ENCODE assay signal across 31 mouse cellular contexts in genomic region chr7:48864671-48865458, GRCm38 (mm10). TPM values are rescaled to one million over a fixed set of nuclear protein-coding genes. Genes with fewer than 3 reads are reported as not detected.
DNase-seq lines count a peak whose midpoint lies in the region; ATAC-seq and TF ChIP-seq lines count a peak whose summit lies in the region.
"Had no signal": no experiment of that assay in that cellular context is flagged by ENCODE, and none has a peak within 500 bp of the region (broad histone marks: within the 10 kb centered on the region; RNA-seq: fewer than 3 reads in every experiment).

No protein-coding gene starts in this region.

- intact Hi-C loops in gastrocnemius, postnatal 14 days (cut with DNase I; ENCODE audit: low total_unique reads), result no loop called here

- H3K9ac ChIP-seq in liver, embryonic 15.5 days, result no peak overlapping the region
- H3K9ac ChIP-seq: embryonic facial prominence, embryonic 12.5 days; forebrain, embryonic 12.5 days; heart, embryonic 13.5 days; hindbrain, embryonic 12.5 days; kidney, embryonic 15.5 days; limb, embryonic 13.5 days; lung, embryonic 14.5 days had no signal

- H3K27ac ChIP-seq in liver, embryonic 15.5 days (replicated peaks), result no peak overlapping the region; the same call in 1 of the 2 replicates
- H3K27ac ChIP-seq: embryonic facial prominence, embryonic 12.5 days; forebrain, embryonic 12.5 days; gastrocnemius, adult 2 months; heart, adult 2 months; heart, embryonic 13.5 days; hindbrain, embryonic 12.5 days; kidney, embryonic 15.5 days; limb, embryonic 13.5 days had no signal

- H3K4me2 ChIP-seq in liver, embryonic 15.5 days, result no peak overlapping the region
- H3K4me2 ChIP-seq: embryonic facial prominence, embryonic 12.5 days; forebrain, embryonic 12.5 days; heart, embryonic 13.5 days; hindbrain, embryonic 12.5 days; kidney, embryonic 15.5 days; limb, embryonic 13.5 days; lung, embryonic 14.5 days; midbrain, embryonic 11.5 days had no signal

- 30% methylated on average over 9 of the region's 9 CpGs for WGBS in liver, embryonic 15.5 days (ENCODE audit: insufficient replicate concordance)

- no peak overlapping the region for H3K4me3 ChIP-seq in G1E (ENCODE audit: low read depth, low read length)
- H3K4me3 ChIP-seq in liver, embryonic 15.5 days (replicated peaks), result no peak overlapping the region
- H3K4me3 ChIP-seq: embryonic facial prominence, embryonic 12.5 days; forebrain, embryonic 12.5 days; gastrocnemius, adult 2 months; heart, adult 2 months; heart, embryonic 13.5 days; hindbrain, embryonic 12.5 days; kidney, embryonic 15.5 days; limb, embryonic 13.5 days had no signal

- peaks cover 31% of the 10 kb centered on the region for H3K4me1 ChIP-seq in G1E (ENCODE audit: insufficient read depth, low read depth, low read length)
- 0 out of 2 replicates have a peak, but pooled peaks cover 6% of the 10 kb centered on the region for H3K4me1 ChIP-seq in liver, embryonic 15.5 days (replicated peaks)
- H3K4me1 ChIP-seq: embryonic facial prominence, embryonic 12.5 days; forebrain, embryonic 12.5 days; hindbrain, embryonic 12.5 days; kidney, embryonic 15.5 days; limb, embryonic 13.5 days had no signal

- peak; percentile 15 for DNase-seq in A20 (ENCODE audit: low read depth, low spot score)
- DNase-seq in G1E (ENCODE audit: low spot score), result peak; percentile 39
- no peak for DNase-seq in gastrocnemius, postnatal 14 days
- no peak for DNase-seq in kidney, postnatal 10 days
- no peak for DNase-seq in right cerebral cortex, postnatal 36 days (ENCODE audit: low spot score in 2 of 2)
- DNase-seq: adrenal gland, adult 8-10 months; cerebellum, adult 18-20 months; cerebellum, postnatal 14 days; gastrocnemius, adult 2 months; kidney, adult 11 months; kidney, postnatal 4 days; layer of hippocampus, adult 9-11 months; lung, embryonic 14.5 days; lung, postnatal 36 days; thymus, postnatal 14 days had no signal

- peak; percentile 54 for ATAC-seq in G1E (ENCODE audit: extremely low read depth, insufficient number of reproducible peaks, low FRiP score, poor library complexity, severe bottlenecking)
- ATAC-seq in liver, embryonic 15.5 days (ENCODE audit: insufficient read depth), result peak; percentile 60
- ATAC-seq in megakaryocyte-erythroid progenitor cell, adult 5-6 weeks (replicated peaks; ENCODE audit: low FRiP score, low TSS enrichment, poor library complexity, severe bottlenecking), result peak; percentile 83
- ATAC-seq: activated CD4-positive, CD25-positive, alpha-beta regulatory T cell, adult 4 months had no signal

- H3K36me3 ChIP-seq in G1E (replicated peaks), result peaks cover 61% of the 10 kb centered on the region
- peaks cover 69% of the 10 kb centered on the region for H3K36me3 ChIP-seq in liver, embryonic 15.5 days (replicated peaks)

- no peaks in the 10 kb centered on the region for H3K9me3 ChIP-seq in G1E (replicated peaks)
- H3K9me3 ChIP-seq in liver, embryonic 15.5 days (replicated peaks), result no peaks in the 10 kb centered on the region
- H3K9me3 ChIP-seq: embryonic facial prominence, embryonic 12.5 days; forebrain, embryonic 12.5 days; heart, embryonic 13.5 days; hindbrain, embryonic 12.5 days; kidney, embryonic 15.5 days; limb, embryonic 13.5 days had no signal

- TF ChIP-seq CTCF in G1E (IDR thresholded peaks at IDR 0.05; ENCODE audit: low read depth, low read length), result no peak

- H3K27me3 ChIP-seq in G1E (ENCODE audit: insufficient read depth, low read length), result no peaks in the 10 kb centered on the region
- no peaks in the 10 kb centered on the region for H3K27me3 ChIP-seq in liver, embryonic 15.5 days
- H3K27me3 ChIP-seq: embryonic facial prominence, embryonic 12.5 days; forebrain, embryonic 12.5 days; heart, embryonic 13.5 days; hindbrain, embryonic 12.5 days; kidney, embryonic 15.5 days; limb, embryonic 13.5 days had no signal

RNA-seq across cellular contexts. Expression of gene E2f8, which starts 16.5 kb away (rescaled TPM):
- 111 and 133 TPM in 2 replicates for total RNA-seq in G1E (2014; fragmentation: Nextera tagmentation)
- total RNA-seq in G1E (2017), result 21.8 and 25.0 TPM in 2 replicates
- polyA plus RNA-seq in G1E (2012), result 29.1 and 35.0 TPM in 2 replicates
- 32.5 and 33.5 TPM in 2 replicates for polyA plus RNA-seq in liver, embryonic 15.5 days (2015; fragmentation: Nextera tagmentation; extraction: Ambion mirVana)
- total RNA-seq in megakaryocyte-erythroid progenitor cell, adult 5-6 weeks (2014; fragmentation: Nextera tagmentation), result 109 and 163 TPM in 2 replicates
- 35.9 and 44.5 TPM in 2 replicates for total RNA-seq in megakaryocyte-erythroid progenitor cell, adult 5-6 weeks (2017)
- total RNA-seq in gastrocnemius, postnatal 14 days (2021), result 1 to 10 TPM; 1.6 to 2.0 TPM
- total RNA-seq: gastrocnemius, adult 2 months had no signal

RNA-seq across cellular contexts. Expression of gene Csrp3, which starts 17.0 kb away (rescaled TPM):
- total RNA-seq in G1E (2014; fragmentation: Nextera tagmentation) (not detected in 2 replicates), G1E (2017) (0.23 TPM in 1 of 2 replicates, not detected in the other)
- polyA plus RNA-seq in G1E (2012), result not detected in 2 replicates
- polyA plus RNA-seq in liver, embryonic 15.5 days (2015; fragmentation: Nextera tagmentation; extraction: Ambion mirVana), result 4.5 and 6.9 TPM in 2 replicates
- 3.9 and 16.2 TPM in 2 replicates for total RNA-seq in megakaryocyte-erythroid progenitor cell, adult 5-6 weeks (2014; fragmentation: Nextera tagmentation)
- 33.1 and 36.2 TPM in 2 replicates for total RNA-seq in megakaryocyte-erythroid progenitor cell, adult 5-6 weeks (2017)
- 100 to 1,000 TPM in 1 of 2 experiments, 10 to 100 TPM in 1; 68.0 to 312 TPM for total RNA-seq in gastrocnemius, postnatal 14 days (2021)
- total RNA-seq: adrenal gland, adult 8-10 months; left cerebral cortex, adult 18-20 months; left cerebral cortex, postnatal 25 days; midbrain, postnatal 0 days; neutrophil, adult 5-6 weeks had no signal
- polyA plus RNA-seq: activated CD4-positive, CD25-positive, alpha-beta regulatory T cell, adult 4 months; frontal cortex, adult 2 months; midbrain, embryonic 11.5 days had no signal

RNA-seq across cellular contexts. Expression of gene Nav2, which starts 43.7 kb away (rescaled TPM):
- total RNA-seq in G1E (2014; fragmentation: Nextera tagmentation) (not detected in 2 replicates), G1E (2017) (0.52 and 1.0 TPM in 2 replicates)
- polyA plus RNA-seq in G1E (2012), result 0.01 TPM in 1 of 2 replicates, not detected in the other
- 2.2 and 3.2 TPM in 2 replicates for polyA plus RNA-seq in liver, embryonic 15.5 days (2015; fragmentation: Nextera tagmentation; extraction: Ambion mirVana)
- total RNA-seq in megakaryocyte-erythroid progenitor cell, adult 5-6 weeks (2014; fragmentation: Nextera tagmentation), result 1.4 and 2.6 TPM in 2 replicates
- 1.4 and 1.5 TPM in 2 replicates for total RNA-seq in megakaryocyte-erythroid progenitor cell, adult 5-6 weeks (2017)
- total RNA-seq in gastrocnemius, postnatal 14 days (2021), result 10 to 100 TPM; 26.2 to 39.3 TPM

Comparison
In these comparisons a context has a peak if more than half of its experiments do, and no peak if none do; other contexts are left out.
1. DNase-seq: peak in A20 (single experiment) and G1E (single experiment); none in gastrocnemius, postnatal 14 days (single experiment), kidney, postnatal 10 days (single experiment) and right cerebral cortex, postnatal 36 days (0 of 2).
2. RNA of gene E2f8, which starts 16.5 kb away (total RNA-seq): 35.9 to 163 TPM in megakaryocyte-erythroid progenitor cell, adult 5-6 weeks and 21.8 to 133 TPM in G1E; 1.6 to 2.0 TPM in gastrocnemius, postnatal 14 days; every median in the first group is over 4 times any median in the second.
3. RNA of gene Nav2, which starts 43.7 kb away (total RNA-seq): 26.2 to 39.3 TPM in gastrocnemius, postnatal 14 days; 1.4 to 2.6 TPM in megakaryocyte-erythroid progenitor cell, adult 5-6 weeks and 0.52 to 1.0 TPM in G1E; every median in the first group is over 4 times any median in the second.
4. Peak in every context shown above with its lines, with median percentiles within 50 percentile points of each other: ATAC-seq.